Mouse (Mus musculus) small intestine, adult 2 months (tissue): ENCODE results near the gene Ptpre.

Experiments used
- CTCF ChIP-seq: fragments of 200-500 bp; IDR thresholded peaks from 2 replicates; pipeline ENCODE4 v1.5.1; 2012; ENCODE audit warnings: low read depth, mild to moderate bottlenecking, control low read depth, inconsistent platforms, low read length, moderate library complexity, mixed read lengths; ENCODE audit not compliant: insufficient replicate concordance, insufficient read length; ENCODE audit errors: extremely low read depth
- POLR2A ChIP-seq: fragments of 200-500 bp; IDR thresholded peaks from 2 replicates; pipeline ENCODE4 v1.6.1; 2012; ENCODE audit warnings: low read depth, mild to moderate bottlenecking, control low read depth, inconsistent platforms, low read length, moderate library complexity

DNA sequence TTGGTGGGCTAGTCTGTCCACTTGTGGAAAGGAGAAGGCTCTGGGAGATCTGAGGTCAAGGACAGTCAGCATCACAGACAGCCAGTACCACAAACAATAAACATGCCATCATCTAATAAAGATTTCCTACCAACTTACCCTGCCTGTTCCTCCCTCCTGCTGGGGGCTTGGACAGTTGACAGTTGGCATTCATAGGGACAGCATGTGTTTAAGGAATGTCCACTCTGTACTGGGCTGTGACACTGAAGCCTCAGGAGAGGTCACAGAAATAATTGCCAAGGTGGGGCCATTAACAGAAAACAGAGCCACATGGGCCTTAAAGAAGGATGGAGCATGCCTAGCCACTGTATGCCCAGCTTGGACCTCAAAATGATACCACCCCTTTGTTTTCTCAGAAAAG lies 34.1 kb downstream of the Ptpre start:
- TF ChIP-seq CTCF (no peak), POLR2A (no peak)
